Mouse (Mus musculus) liver, adult 2 months (tissue): ENCODE measurements around the gene Lrrc20.

Experiments used
- CTCF ChIP-seq: fragments of 200-500 bp; IDR thresholded peaks from 2 replicates; pipeline ENCODE4 v1.5.1; 2011; ENCODE audit warnings: low read depth, low read length, control low read depth
- POLR2A ChIP-seq: fragments of 200-500 bp; IDR thresholded peaks from 2 replicates; pipeline ENCODE4 v1.6.1; 2011; ENCODE audit warnings: low read length, control low read depth; ENCODE audit not compliant: insufficient read depth; ENCODE audit errors: extremely low read depth

DNA sequence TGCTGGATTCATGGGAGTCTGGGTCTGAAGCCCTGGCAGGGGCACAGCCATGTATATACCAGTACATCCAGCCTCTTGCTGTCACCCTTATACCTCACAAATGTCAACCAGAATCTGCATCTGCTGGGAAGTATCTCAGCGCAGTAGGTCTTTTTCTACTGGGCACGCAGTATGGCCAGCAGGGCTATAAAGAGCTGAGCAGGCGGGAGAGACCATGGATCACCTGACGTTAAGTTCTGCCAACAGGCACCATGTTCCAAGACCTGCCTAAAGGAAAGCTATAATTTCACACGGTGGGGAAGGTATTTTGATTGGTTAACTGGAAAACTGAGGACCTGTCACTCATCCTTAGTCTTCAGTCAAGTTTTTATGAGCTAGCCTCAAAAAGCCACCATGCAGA is 46.6 kb upstream of the Lrrc20 start:
- no peak for TF ChIP-seq POLR2A
- TF ChIP-seq CTCF: no peak
